Mouse (Mus musculus) liver, postnatal 0 days (tissue): Measurements from ENCODE around the gene Flt1. TPM values are rescaled to one million over a fixed set of nuclear protein-coding genes. Genes with fewer than 3 reads are reported as not detected.

Source experiments
- ATAC-seq: fragments of 200-750 bp; cut with Nextera tagmentation; 2 replicates; pipeline ENCODE4 v1.8.0; 2017; ENCODE audit warnings: mild to moderate bottlenecking, moderate library complexity
- DNase-seq: peaks from one replicate; pipeline ENCODE4 v3.0.0-alpha.2; 2016
- H3K27ac ChIP-seq: fragments of 300-500 bp; sonication (generic); 2 replicates; pipeline ENCODE4 v1.5.1; 2014; ENCODE audit warnings: antibody characterized with exemption, moderate library complexity, mild to moderate bottlenecking, low read depth
- H3K27me3 ChIP-seq: fragments of 300-500 bp; sonication (generic); 2 replicates; pipeline ENCODE4 v1.6.1; 2014; ENCODE audit warnings: low read length, control low read depth, mixed read lengths; ENCODE audit not compliant: insufficient read depth
- H3K36me3 ChIP-seq: fragments of 300-500 bp; sonication (generic); replicated peaks from 2 replicates; pipeline ENCODE4 v1.6.1; 2014; ENCODE audit warnings: mild to moderate bottlenecking, control low read depth, low read length, moderate library complexity, mixed read lengths; ENCODE audit not compliant: insufficient read depth
- H3K4me1 ChIP-seq: fragments of 300-500 bp; sonication (generic); 2 replicates; pipeline ENCODE4 v1.6.1; 2014; ENCODE audit warnings: antibody characterized with exemption, mild to moderate bottlenecking, control low read depth; ENCODE audit not compliant: insufficient read depth
- H3K4me2 ChIP-seq: fragments of 300-500 bp; sonication (generic); 2 replicates; pipeline ENCODE4 v1.6.1; 2014; ENCODE audit warnings: low read depth, mild to moderate bottlenecking, low read length, moderate library complexity, mixed read lengths
- H3K4me3 ChIP-seq: fragments of 300-500 bp; sonication (generic); 2 replicates; pipeline ENCODE4 v1.5.1; 2014; ENCODE audit warnings: low read depth, low read length
- H3K9ac ChIP-seq: fragments of 300-500 bp; sonication (generic); replicated peaks from 2 replicates; pipeline ENCODE4 v1.6.1; 2014; ENCODE audit warnings: mild to moderate bottlenecking, moderate library complexity
- H3K9me3 ChIP-seq: fragments of 300-500 bp; sonication (generic); 2 replicates; pipeline ENCODE4 v1.6.1; 2016; ENCODE audit warnings: mild to moderate bottlenecking, control low read depth, low read length, mixed read lengths
- CTCF ChIP-seq: sonication (generic); IDR thresholded peaks from 2 replicates; pipeline ENCODE4 v1.5.1; 2016; ENCODE audit warnings: antibody characterized with exemption, low read depth
- EP300 ChIP-seq: IDR thresholded peaks from 2 replicates; pipeline ENCODE4 v1.6.1; 2016; ENCODE audit warnings: antibody characterized with exemption, low read depth, mild to moderate bottlenecking
- WGBS: fragments of 180-500 bp; shearing (Covaris S2); extraction: QIAGEN DNeasy Blood & Tissue Kit; methylation state at CpG from one replicate; pipeline ENCODE4 v1.1.7; 2014; ENCODE audit not compliant: insufficient replicate concordance; 5-methylcytosine and 5-hydroxymethylcytosine counted together
- polyA plus RNA-seq: library from polyadenylated mRNA; unstranded; fragments of >200 nt; fragmentation: Nextera tagmentation; extraction: Ambion mirVana; gene quantifications from 2 replicates; pipeline ENCODE4 v1.2.1, GENCODE M21; 2015

Gene Flt1
- polyA plus RNA-seq, 1 experiment from 2014 or later: 2.8 TPM

DNA sequence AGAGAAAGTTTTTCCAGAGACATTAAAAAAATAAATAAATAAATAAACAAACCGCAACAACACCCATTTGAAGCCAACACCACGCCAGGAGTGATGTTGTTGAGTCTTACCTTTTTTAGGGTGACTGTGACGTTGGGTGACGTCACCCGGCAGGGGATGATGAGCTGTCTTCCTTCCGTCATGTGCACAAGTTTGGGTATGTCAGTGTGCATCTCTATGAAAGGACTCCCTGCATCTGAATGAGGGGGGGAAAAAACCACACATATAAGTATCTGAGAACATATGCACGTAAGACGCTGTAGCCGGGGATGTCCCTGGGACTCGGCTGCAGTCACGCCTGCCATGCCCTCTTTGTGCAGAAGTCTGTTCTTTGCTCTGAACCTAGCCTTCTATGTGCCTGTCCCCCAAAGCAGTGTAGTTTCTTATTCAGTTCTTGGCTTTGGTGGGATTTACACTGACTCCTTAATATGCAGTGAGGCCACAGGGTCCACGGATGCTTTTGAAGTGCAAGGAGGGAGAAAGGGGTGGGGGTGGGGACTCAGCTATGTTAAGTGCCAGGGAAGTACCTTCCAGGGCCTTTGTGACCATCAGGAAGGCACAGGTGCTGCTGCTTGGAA, 42.0 kb downstream of the Flt1 start:
- Histone ChIP-seq H3K27me3 (no peaks in the 10 kb centered on the region), H3K36me3 (no peaks in the 10 kb centered on the region), H3K27ac (no peak overlapping the region), H3K4me2 (no peak overlapping the region), H3K9me3 (no peaks in the 10 kb centered on the region), H3K4me3 (no peak overlapping the region), H3K4me1 (no peaks in the 10 kb centered on the region), H3K9ac (no peak overlapping the region)
- no peak for TF ChIP-seq CTCF
- no peak for TF ChIP-seq EP300
- ATAC-seq (no peak), DNase-seq (no peak)
- 84% methylated on average over 12 of the region's 12 CpGs for WGBS

DNA sequence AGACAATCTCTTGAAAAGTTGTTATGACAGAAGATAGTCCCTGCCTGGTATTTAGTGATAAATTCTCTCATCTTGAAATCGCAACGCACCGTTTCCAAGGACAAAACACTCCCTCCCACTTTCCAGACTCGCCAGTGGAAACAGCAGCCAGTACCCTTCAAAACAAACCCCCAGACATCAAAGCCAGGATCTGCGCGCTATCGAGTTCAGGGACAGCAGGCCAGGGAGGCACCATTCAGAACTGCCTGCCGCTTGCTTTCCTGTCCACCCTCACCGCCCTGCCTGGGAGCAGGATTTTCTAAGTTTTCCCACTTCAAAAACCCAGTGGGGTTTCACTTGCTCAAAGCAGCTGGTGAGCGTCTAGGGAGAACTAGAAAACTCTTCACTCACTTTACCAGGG, 44.6 kb downstream of the Flt1 start:
- no peak for ATAC-seq
- Histone ChIP-seq H3K36me3 (no peaks in the 10 kb centered on the region), H3K4me2 (no peak overlapping the region), H3K27me3 (no peaks in the 10 kb centered on the region), H3K4me3 (no peak overlapping the region), H3K4me1 (no peaks in the 10 kb centered on the region), H3K9me3 (no peaks in the 10 kb centered on the region), H3K27ac (no peak overlapping the region), H3K9ac (no peak overlapping the region)
- 48% methylated on average over 10 of the region's 10 CpGs for WGBS
- TF ChIP-seq CTCF (no peak), EP300 (no peak)
- DNase-seq: no peak

DNA sequence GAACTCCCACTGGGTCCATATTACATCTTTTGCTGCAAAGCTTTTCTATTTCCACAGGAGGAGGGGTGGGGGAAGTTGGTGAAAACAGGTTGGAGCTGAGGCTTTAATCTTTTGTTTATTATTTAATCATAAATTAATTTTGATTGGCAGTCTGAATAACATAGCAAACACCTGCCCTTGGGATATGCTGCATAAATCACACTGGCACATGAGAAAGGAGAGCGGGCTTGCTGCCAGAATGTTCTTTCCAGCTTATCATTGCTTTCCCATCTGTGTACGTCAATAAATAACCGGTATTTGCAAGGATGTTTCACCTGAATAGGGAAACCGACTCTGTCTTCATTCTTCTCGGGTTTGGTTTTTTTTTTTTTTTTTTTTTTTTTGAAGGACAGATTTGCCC, 45.1 kb downstream of the Flt1 start:
- Histone ChIP-seq H3K9ac (no peak overlapping the region), H3K4me2 (no peak overlapping the region), H3K9me3 (no peaks in the 10 kb centered on the region), H3K36me3 (no peaks in the 10 kb centered on the region), H3K4me1 (no peaks in the 10 kb centered on the region), H3K4me3 (no peak overlapping the region), H3K27ac (no peak overlapping the region), H3K27me3 (no peaks in the 10 kb centered on the region)
- DNase-seq (no peak), ATAC-seq (no peak)
- TF ChIP-seq EP300 (no peak), CTCF (no peak)
- WGBS: 44% methylated on average over 5 of the region's 5 CpGs

DNA sequence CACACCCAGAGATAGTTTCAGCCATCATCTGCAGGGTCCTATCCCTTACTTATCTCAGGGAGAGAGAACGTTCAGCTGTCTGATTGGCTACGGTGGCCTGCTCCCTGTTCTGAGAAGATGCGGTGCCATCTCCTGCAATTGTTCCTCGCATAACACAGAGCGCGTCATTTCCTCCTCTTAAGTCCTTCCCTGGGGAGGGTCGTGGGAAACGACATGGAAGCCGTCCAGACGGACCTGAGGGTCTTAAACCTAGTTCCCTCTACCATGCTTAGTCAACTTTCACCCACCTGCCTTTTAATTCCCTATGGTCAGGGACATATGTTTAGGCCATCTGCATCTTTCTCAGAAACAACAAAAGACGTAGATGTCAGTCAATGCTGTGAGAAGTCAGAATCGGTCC, 46.5 kb downstream of the Flt1 start:
- H3K9ac ChIP-seq: no peak overlapping the region
- DNase-seq (no peak), ATAC-seq (no peak)
- H3K4me1 ChIP-seq: no peaks in the 10 kb centered on the region
- no peaks in the 10 kb centered on the region for H3K9me3 ChIP-seq
- WGBS: 87% methylated on average over 12 of the region's 12 CpGs
- H3K27ac ChIP-seq: no peak overlapping the region
- H3K4me3 ChIP-seq: no peak overlapping the region
- no peak overlapping the region for H3K4me2 ChIP-seq
- H3K36me3 ChIP-seq: no peaks in the 10 kb centered on the region
- TF ChIP-seq EP300 (no peak), CTCF (no peak)
- H3K27me3 ChIP-seq: no peaks in the 10 kb centered on the region

DNA sequence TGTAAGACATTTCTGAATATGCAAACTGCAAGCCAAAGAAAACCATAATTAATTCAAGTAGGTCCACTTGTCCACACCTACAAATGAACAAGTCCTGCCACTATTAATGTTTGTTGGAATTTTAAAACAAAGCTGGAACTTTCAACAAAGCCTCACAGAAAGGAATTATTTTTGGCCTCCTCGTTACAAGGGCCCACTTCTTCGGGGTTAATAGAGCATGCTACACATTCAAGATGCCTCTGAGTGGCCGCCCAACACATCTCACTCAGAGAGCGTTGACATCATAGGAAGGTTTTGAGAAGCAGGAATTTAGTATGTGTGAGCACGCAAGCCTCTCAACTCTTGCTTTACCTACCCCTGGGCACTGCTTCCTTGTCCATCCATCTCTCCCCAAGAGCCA, 50.0 kb downstream of the Flt1 start:
- Histone ChIP-seq H3K4me2 (no peak overlapping the region), H3K9ac (no peak overlapping the region), H3K4me3 (no peak overlapping the region), H3K27me3 (no peaks in the 10 kb centered on the region), H3K36me3 (no peaks in the 10 kb centered on the region), H3K9me3 (no peaks in the 10 kb centered on the region), H3K4me1 (no peaks in the 10 kb centered on the region), H3K27ac (no peak overlapping the region)
- DNase-seq (no peak), ATAC-seq (no peak)
- 74% methylated on average over 5 of the region's 5 CpGs for WGBS
- TF ChIP-seq CTCF (no peak), EP300 (no peak)

DNA sequence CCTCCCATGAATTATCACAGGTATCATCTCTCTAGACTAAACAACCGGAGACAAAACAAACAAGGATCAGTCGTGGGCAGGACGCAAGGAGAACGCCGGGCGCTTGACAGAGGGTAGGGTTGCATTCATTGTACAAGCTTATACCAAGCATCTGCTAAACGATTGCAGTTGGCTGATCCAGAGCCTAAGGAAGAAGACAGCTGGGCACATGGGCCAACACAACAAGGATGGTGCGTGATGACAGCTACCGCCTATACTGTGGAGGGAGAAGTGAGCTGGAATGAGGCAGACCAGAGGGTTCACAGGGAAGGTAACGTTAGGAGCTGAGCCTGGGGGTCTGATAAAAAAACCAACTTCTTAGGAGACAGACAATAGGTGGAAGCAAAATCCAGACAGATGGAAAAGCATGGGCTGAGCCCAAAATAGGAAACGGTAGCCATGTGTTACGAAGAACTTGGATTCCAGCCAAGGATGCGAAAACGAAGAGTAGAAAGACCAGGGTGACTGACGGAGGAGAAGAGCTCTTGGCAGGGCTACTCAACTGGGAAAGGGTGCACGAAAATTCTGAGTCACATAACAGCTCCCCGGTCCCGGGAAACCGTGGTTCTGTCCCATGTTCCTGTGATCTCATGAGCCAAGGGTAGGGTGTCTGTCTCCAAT, 53.9 kb downstream of the Flt1 start:
- 76% methylated on average over 19 of the region's 19 CpGs for WGBS
- Histone ChIP-seq H3K36me3 (no peaks in the 10 kb centered on the region), H3K27ac (no peak overlapping the region), H3K4me1 (no peaks in the 10 kb centered on the region), H3K4me2 (no peak overlapping the region), H3K4me3 (no peak overlapping the region), H3K9me3 (no peaks in the 10 kb centered on the region; the same call in 1 of the 2 replicates), H3K27me3 (no peaks in the 10 kb centered on the region), H3K9ac (no peak overlapping the region)
- no peak for DNase-seq
- no peak for ATAC-seq
- TF ChIP-seq CTCF: no peak
- no peak for TF ChIP-seq EP300
